Mouse (Mus musculus) ES-Bruce4 (cell line): ENCODE data around the gene Cytip.

ENCODE experiments used
- CTCF ChIP-seq: IDR thresholded peaks from one replicate; pipeline ENCODE4 v1.8.1; 2011; ENCODE audit warnings: low read depth, low read length
- EP300 ChIP-seq: IDR thresholded peaks from 2 replicates; pipeline ENCODE4 v1.6.1; 2011; ENCODE audit warnings: low read depth, low read length; ENCODE audit not compliant: insufficient read depth
- POLR2A ChIP-seq: IDR thresholded peaks from one replicate; pipeline ENCODE4 v1.8.1; 2011; ENCODE audit warnings: low read length; ENCODE audit not compliant: insufficient read depth

DNA sequence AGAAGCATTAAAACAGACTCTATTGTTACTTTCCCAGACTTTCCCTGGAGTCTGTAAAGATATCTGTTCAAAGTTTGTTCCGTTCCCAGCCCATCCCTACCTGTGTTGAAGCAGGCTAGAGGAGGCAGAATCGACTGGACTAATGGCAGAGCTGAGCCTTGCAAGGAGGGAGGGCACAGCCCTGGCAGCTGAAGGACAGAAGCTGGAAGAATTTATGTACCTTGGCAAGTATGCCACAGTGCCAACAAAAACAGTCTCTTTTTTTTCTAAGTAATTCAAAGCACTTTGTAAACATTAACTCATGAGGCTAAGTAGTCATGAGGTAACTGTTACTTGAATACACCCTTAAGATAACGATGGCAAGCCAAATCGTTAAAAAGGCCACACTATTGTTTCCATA is at the start of gene Cytip:
- TF ChIP-seq POLR2A (no peak), CTCF (no peak), EP300 (no peak)
